Mouse (Mus musculus): Measurements from ENCODE around the gene Chrnb1.
A peak's percentile ranks its signal among the peaks of the same experiment; 100 is the strongest.

The Chrnb1 gene

GRCm38 (mm10) chr11:69774961-69775360 lies 20.8 kb downstream of the Chrnb1 start:
- no peak for DNase-seq (ENCODE audit: low spot score)

- DNase-seq (ENCODE audit: low spot score) = no peak
These were observed 28.2 kb downstream of the Chrnb1 start for GRCm38 (mm10) chr11:69767625-69767909.

- DNase-seq (ENCODE audit: low spot score) = no peak
These were observed 28.7 kb downstream of the Chrnb1 start for GRCm38 (mm10) chr11:69766872-69767624.

GRCm38 (mm10) chr11:69766126-69766609 lies 29.6 kb downstream of the Chrnb1 start:
- peak; percentile 68 for DNase-seq (ENCODE audit: low spot score)

- no peak for DNase-seq (ENCODE audit: low spot score)
These were observed 30.3 kb downstream of the Chrnb1 start, which contains the start of gene Zbtb4 for GRCm38 (mm10) chr11:69765221-69766125. Gene Zbtb4 (plus strand): TSS chr11:69765912.

GRCm38 (mm10) chr11:69763551-69763950 lies 32.2 kb downstream of the Chrnb1 start:
- DNase-seq (ENCODE audit: low spot score) = no peak

- no peak for DNase-seq (ENCODE audit: low spot score)
These were observed 33.9 kb downstream of the Chrnb1 start, which contains the start of gene Slc35g3 for GRCm38 (mm10) chr11:69761868-69762267. Gene Slc35g3 (minus strand): TSS chr11:69761968.

- no peak for DNase-seq (ENCODE audit: low spot score)
These were observed 34.9 kb downstream of the Chrnb1 start for GRCm38 (mm10) chr11:69760901-69761200.

- no peak for DNase-seq (ENCODE audit: low spot score)
These were observed 35.4 kb downstream of the Chrnb1 start for GRCm38 (mm10) chr11:69760160-69760900.

GRCm38 (mm10) chr11:69758971-69759721 lies 36.6 kb downstream of the Chrnb1 start:
- peak; percentile 79 for DNase-seq (ENCODE audit: low spot score)

GRCm38 (mm10) chr11:69758478-69758970 lies 37.2 kb downstream of the Chrnb1 start, which contains the start of gene Polr2a:
Gene Polr2a (minus strand): TSS chr11:69758637.
- peak; percentile 95 for DNase-seq (ENCODE audit: low spot score)

- peak; percentile 95 for DNase-seq (ENCODE audit: low spot score)
These were observed 37.7 kb downstream of the Chrnb1 start for GRCm38 (mm10) chr11:69758090-69758456.

GRCm38 (mm10) chr11:69757303-69758089 lies 38.2 kb downstream of the Chrnb1 start:
- DNase-seq (ENCODE audit: low spot score) = no peak

GRCm38 (mm10) chr11:69754701-69755100 lies 41.0 kb downstream of the Chrnb1 start:
- DNase-seq (ENCODE audit: low spot score) = no peak

- no peak for DNase-seq (ENCODE audit: low spot score)
These were observed 41.5 kb downstream of the Chrnb1 start for GRCm38 (mm10) chr11:69754233-69754632.

- DNase-seq (ENCODE audit: low spot score) = no peak
These were observed 43.1 kb downstream of the Chrnb1 start for GRCm38 (mm10) chr11:69752686-69753085.

- DNase-seq (ENCODE audit: low spot score) = no peak
These were observed 44.1 kb downstream of the Chrnb1 start for GRCm38 (mm10) chr11:69751635-69752034.
